Mouse (Mus musculus) ES-E14 (cell line): ENCODE results near the gene Dcaf5. TPM values are rescaled to one million over a fixed set of nuclear protein-coding genes. Genes with fewer than 3 reads are reported as not detected.

Experiments
- DNase-seq: peaks from one replicate; pipeline ENCODE4 v3.0.0-alpha.2; 2013; ENCODE audit warnings: low read depth, low spot score
- H3K27ac ChIP-seq: 2 replicates; pipeline ENCODE4 v1.5.1; 2012; ENCODE audit warnings: low read depth, mild to moderate bottlenecking, low read length, moderate library complexity, mixed read lengths; ENCODE audit not compliant: poor library complexity, insufficient read depth, severe bottlenecking
- H3K36me3 ChIP-seq: 2 replicates; pipeline ENCODE4 v1.6.1; 2012; ENCODE audit warnings: mild to moderate bottlenecking, low read length, moderate library complexity, mixed read lengths; ENCODE audit not compliant: control insufficient read depth, poor library complexity, insufficient read depth, severe bottlenecking
- H3K4me1 ChIP-seq, 2 experiments: fragments of 150-350 bp in 1 of 2; sonication (generic) in 1 of 2; 2 replicates each; pipeline ENCODE4 v1.6.1; 2012; ENCODE audit warnings: low read length in 2 of 2, mild to moderate bottlenecking in 1 of 2, mixed read lengths in 1 of 2; ENCODE audit not compliant: control insufficient read depth in 2 of 2, insufficient read depth in 2 of 2, poor library complexity in 1 of 2
- H3K4me3 ChIP-seq, 2 experiments: fragments of 150-350 bp in 1 of 2; sonication (generic) in 1 of 2; 2 replicates each; pipeline ENCODE4 v1.5.1; 2012; ENCODE audit warnings: low read length in 2 of 2, low read depth in 1 of 2, mild to moderate bottlenecking in 1 of 2, mixed read lengths in 1 of 2; ENCODE audit not compliant: insufficient read depth in 1 of 2, poor library complexity in 1 of 2, severe bottlenecking in 1 of 2
- H3K9ac ChIP-seq: 2 replicates; pipeline ENCODE4 v1.6.1; 2012; ENCODE audit warnings: low read depth, mild to moderate bottlenecking, low read length, mixed read lengths; ENCODE audit not compliant: poor library complexity, insufficient read depth, severe bottlenecking
- H3K9me3 ChIP-seq: fragments of 150-350 bp; sonication (generic); 2 replicates; pipeline ENCODE4 v1.6.1; 2012; ENCODE audit warnings: low read depth, mild to moderate bottlenecking, low read length; ENCODE audit not compliant: control insufficient read depth, insufficient read depth
- CHD2 ChIP-seq: IDR thresholded peaks from 2 replicates; pipeline ENCODE4 v1.6.1; 2014; ENCODE audit warnings: mild to moderate bottlenecking, low read depth, low read length, inconsistent platforms
- HCFC1 ChIP-seq: IDR thresholded peaks from 2 replicates; pipeline ENCODE4 v1.6.1; 2012; ENCODE audit warnings: low read length, inconsistent platforms, borderline replicate concordance; ENCODE audit not compliant: insufficient read depth
- MAFK ChIP-seq: IDR thresholded peaks from 2 replicates; pipeline ENCODE4 v1.6.1; 2014; ENCODE audit warnings: mild to moderate bottlenecking, low read depth, low read length, inconsistent platforms; ENCODE audit not compliant: insufficient read depth
- ZC3H11A ChIP-seq: IDR thresholded peaks from 2 replicates; pipeline ENCODE4 v1.6.1; 2012; ENCODE audit warnings: low read depth, mild to moderate bottlenecking, inconsistent platforms, low read length, borderline replicate concordance
- ZNF384 ChIP-seq: IDR thresholded peaks from 2 replicates; pipeline ENCODE4 v1.6.1; 2012; ENCODE audit warnings: low read depth, low read length, inconsistent platforms
- in situ Hi-C, 2 experiments: fragments of 600-800 bp; cut with MboI; formaldehyde crosslinking; loops; one replicate each; pipeline ENCODE4 v1.15.1; 2025; ENCODE audit warnings: low sequenced_read_pairs in 2 of 2, inconsistent platforms in 1 of 2; ENCODE audit not compliant: unreplicated experiment in 2 of 2
- total RNA-seq: library from RNA; depleted of rRNA; stranded (reverse); fragments of 300-350 nt; gene quantifications from 2 replicates; pipeline ENCODE4 v1.2.3, GENCODE M21; 2012

The Dcaf5 gene
- total RNA-seq, 1 experiment, result 9.0 TPM

GRCm38 (mm10) chr12:80435887-80436286 lies 514 bp downstream of the Dcaf5 start:
- 0 out of 2 replicates have a peak, but pooled peaks have one; percentile 0 for TF ChIP-seq HCFC1
- no peak for TF ChIP-seq MAFK
- TF ChIP-seq ZC3H11A, result no peak
- TF ChIP-seq ZNF384, result no peak
- no peak for TF ChIP-seq CHD2
- no peak for DNase-seq
- Histone ChIP-seq H3K9me3 (no peaks in the 10 kb centered on the region), H3K27ac (no peak overlapping the region), H3K4me3 (peak overlapping the region; percentile 82 to 88), H3K36me3 (peaks cover 2% of the 10 kb centered on the region), H3K9ac (peak overlapping the region; percentile 89), H3K4me1 (peaks cover 0 to 2% of the 10 kb centered on the region in 2 experiments; a peak in 1 of 4 replicates)
- in situ Hi-C loops, result no loop called here

- Histone ChIP-seq H3K27ac (0 out of 2 replicates have a peak overlapping the region, but pooled peaks have one; percentile 32), H3K4me3 (peak overlapping the region; percentile 82 to 88), H3K36me3 (peaks cover 2% of the 10 kb centered on the region), H3K4me1 (peaks cover 0 to 2% of the 10 kb centered on the region in 2 experiments; a peak in 1 of 4 replicates), H3K9me3 (no peaks in the 10 kb centered on the region), H3K9ac (peak overlapping the region; percentile 89)
- TF ChIP-seq ZC3H11A, result no peak
- TF ChIP-seq HCFC1, result peak; percentile 77; the same call in 1 of the 2 replicates
- TF ChIP-seq ZNF384, result no peak
- no peak for TF ChIP-seq MAFK
- TF ChIP-seq CHD2, result no peak
- in situ Hi-C loops, result no loop called here
- DNase-seq, result peak; percentile 30
Measured at GRCm38 (mm10) chr12:80434961-80435691, 1.3 kb downstream of the Dcaf5 start.

- no peak for DNase-seq
- TF ChIP-seq CHD2 (no peak), HCFC1 (no peak), ZNF384 (no peak), MAFK (no peak), ZC3H11A (no peak)
- no peak overlapping the region for H3K9ac ChIP-seq
- peak overlapping the region; percentile 82 to 88 for H3K4me3 ChIP-seq
- in situ Hi-C loops, result no loop called here
- peaks cover 2% of the 10 kb centered on the region for H3K36me3 ChIP-seq
- H3K9me3 ChIP-seq, result no peaks in the 10 kb centered on the region
- no peak overlapping the region for H3K27ac ChIP-seq
- peaks cover 0 to 2% of the 10 kb centered on the region in 2 experiments; a peak in 1 of 4 replicates for H3K4me1 ChIP-seq
Measured at GRCm38 (mm10) chr12:80434601-80434960, 1.8 kb downstream of the Dcaf5 start.

GRCm38 (mm10) chr12:80433266-80433665 lies 3.1 kb downstream of the Dcaf5 start:
- H3K4me3 ChIP-seq, result no peak overlapping the region
- in situ Hi-C loops, result no loop called here
- H3K4me1 ChIP-seq, result peaks cover 0 to 2% of the 10 kb centered on the region in 2 experiments; a peak in 1 of 4 replicates
- no peak for TF ChIP-seq CHD2
- no peak for TF ChIP-seq ZNF384
- no peak for TF ChIP-seq MAFK
- TF ChIP-seq ZC3H11A, result no peak
- TF ChIP-seq HCFC1, result no peak
- H3K36me3 ChIP-seq, result peaks cover 2% of the 10 kb centered on the region
- DNase-seq, result no peak
- no peak overlapping the region for H3K27ac ChIP-seq
- no peaks in the 10 kb centered on the region for H3K9me3 ChIP-seq
- H3K9ac ChIP-seq, result no peak overlapping the region

- no peaks in the 10 kb centered on the region for H3K4me1 ChIP-seq
- H3K36me3 ChIP-seq, result no peaks in the 10 kb centered on the region; the same call in 1 of the 2 replicates
- no peak overlapping the region for H3K27ac ChIP-seq
- TF ChIP-seq CHD2, result no peak
- TF ChIP-seq MAFK, result no peak
- no peak for TF ChIP-seq ZC3H11A
- TF ChIP-seq HCFC1, result no peak
- TF ChIP-seq ZNF384, result no peak
- in situ Hi-C loops, result no loop called here
- no peak overlapping the region for H3K4me3 ChIP-seq
- H3K9me3 ChIP-seq, result peaks cover 4% of the 10 kb centered on the region; the same call in 1 of the 2 replicates
- H3K9ac ChIP-seq, result no peak overlapping the region
- no peak for DNase-seq
Measured at GRCm38 (mm10) chr12:80427683-80428082, 8.7 kb downstream of the Dcaf5 start.
